Mouse (Mus musculus): ENCODE data around the gene Olfr544.
"Not testable (repeated sequence)": the region's sequence is repeated elsewhere in the genome, so short reads cannot be mapped to it uniquely, and the experiment has no call there.

Olfr544 gene

DNA sequence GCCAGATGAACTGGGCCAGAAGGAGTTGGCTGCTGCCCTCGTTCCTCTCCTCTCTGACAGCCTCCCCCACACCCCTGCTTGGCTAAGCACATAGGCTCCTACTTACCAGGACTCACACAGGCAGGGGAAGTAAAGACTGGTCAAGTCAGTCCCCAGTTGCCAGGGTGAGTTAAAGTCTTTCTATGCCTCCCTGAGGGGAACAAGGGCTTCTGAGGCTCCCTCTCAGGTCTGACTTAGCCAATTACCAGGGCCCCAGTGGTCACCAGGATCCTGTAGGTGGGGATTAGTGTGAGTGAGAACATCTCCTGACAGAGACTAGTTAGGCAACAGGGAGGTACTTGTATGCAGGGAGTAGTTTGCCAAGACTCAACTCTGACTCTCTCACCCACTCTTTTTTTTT lies at the start of gene Olfr544:
TSS of gene Olfr544 (minus strand) at position 153 of the 400 bp plus-strand sequence.
- no peak for DNase-seq

DNA sequence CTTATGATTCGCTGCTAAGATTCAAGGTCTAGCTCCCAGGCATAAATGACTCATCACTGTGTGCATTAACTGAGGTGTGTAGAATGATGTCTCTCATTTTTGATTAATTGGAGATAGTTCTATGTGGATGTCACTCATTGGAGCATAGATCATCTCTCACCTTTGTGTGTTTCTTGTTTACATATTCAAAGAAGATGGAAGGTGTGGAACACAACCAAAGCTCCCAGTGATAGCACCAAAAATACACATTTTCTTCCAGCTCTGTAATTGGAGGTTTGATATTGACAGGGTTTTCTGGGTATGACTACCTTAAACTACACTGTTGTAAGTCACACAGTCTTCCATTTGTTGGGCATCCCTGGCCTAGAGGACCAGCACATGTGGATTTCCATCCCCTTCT lies 46.3 kb upstream of the Olfr544 start, which contains the start of gene Olfr547:
TSS of gene Olfr547 (plus strand) at position 301 of the 400 bp plus-strand sequence.
- no peak for DNase-seq

DNA sequence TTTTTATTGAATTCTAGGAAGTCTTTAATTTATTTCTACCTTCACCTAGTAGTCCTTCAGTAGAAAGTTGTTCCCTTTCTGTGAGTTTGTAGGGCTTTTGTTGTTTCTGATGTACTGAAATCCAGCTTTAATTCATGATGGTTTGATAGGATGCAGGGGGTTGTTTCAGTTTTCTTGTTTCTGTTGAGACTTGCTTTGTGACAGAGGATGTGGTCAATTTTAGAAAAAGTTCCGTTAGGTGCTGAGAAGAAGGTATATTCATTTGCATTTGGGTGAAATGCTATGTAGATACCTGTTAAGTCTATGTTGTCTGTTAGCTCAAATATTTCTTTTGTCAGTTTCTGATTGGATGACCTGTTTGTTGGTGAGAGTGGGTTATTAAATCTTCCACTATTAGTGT lies 40.9 kb upstream of the Olfr544 start:
- no peak for DNase-seq

DNA sequence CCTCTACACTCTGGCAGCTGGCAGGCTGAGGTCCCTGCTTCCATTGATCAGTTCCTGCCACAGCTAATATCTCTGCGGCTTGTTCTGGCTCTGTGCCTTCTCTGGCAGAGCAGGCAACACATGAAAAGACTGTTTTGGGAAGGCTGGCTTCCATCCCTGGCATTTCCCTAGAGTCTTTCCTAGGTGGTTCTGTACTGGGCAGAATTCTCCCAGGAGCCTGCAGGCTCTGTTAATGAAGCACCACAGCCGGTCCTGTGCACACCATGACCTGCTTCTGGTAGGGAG lies 28.9 kb upstream of the Olfr544 start:
- no peak for DNase-seq

DNA sequence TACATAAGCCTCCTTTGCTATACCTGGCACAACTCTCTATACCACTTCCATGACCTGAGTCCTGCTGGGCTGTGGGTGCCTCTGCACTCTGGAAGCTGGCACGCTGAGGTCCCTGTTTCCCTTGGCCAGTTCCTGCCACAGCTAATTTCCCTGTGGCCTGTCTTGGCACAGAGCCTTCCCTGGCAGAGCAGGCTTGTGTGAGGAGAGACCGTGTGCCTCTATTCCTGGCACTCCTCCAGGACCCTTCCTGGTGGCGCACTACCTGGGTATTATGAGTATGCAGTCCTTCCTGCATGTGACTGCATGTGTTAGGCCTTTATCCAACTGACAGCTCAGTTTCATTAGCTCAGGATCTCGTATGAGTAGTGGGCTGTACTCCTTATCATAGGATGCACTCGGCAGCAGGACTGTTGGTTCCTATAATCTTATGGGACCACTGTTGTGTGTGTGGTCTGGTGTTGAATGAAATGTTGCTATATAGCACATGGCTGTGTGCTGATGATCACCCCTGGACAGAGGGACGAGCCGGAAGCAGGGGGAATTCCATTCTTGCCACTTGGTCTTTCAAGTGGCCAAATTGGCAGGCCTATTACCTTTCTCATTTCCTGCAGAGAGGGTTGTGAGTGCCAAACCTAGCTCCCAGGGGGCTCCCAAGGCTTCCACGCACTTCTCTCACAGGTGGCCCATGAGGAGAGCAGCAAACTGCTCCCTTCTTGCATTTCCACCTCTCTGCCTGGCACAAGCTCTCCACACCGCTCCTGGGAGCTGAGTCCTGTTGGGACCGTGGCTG lies 28.3 kb upstream of the Olfr544 start:
- peak; percentile 41 for DNase-seq

DNA sequence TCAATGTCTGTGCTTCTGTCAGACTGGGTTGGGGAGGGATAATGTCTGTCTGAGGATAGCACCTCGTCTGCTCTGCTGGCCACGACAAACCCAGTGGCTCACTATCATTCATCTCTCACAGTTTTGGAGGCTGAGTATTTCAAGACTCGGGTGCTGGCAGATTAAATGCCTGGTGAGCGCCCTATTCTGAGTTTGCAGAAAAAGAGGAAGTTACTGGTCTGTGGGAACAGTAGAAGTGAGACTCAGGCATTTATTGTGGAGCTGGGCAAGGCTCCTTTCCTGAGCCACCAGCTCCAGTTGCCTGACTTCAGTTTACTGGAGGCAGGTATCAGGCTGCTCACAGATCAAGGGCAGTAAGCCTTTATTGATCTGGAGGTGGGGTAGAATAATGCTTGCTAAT lies 26.0 kb upstream of the Olfr544 start:
- no peak for DNase-seq

DNA sequence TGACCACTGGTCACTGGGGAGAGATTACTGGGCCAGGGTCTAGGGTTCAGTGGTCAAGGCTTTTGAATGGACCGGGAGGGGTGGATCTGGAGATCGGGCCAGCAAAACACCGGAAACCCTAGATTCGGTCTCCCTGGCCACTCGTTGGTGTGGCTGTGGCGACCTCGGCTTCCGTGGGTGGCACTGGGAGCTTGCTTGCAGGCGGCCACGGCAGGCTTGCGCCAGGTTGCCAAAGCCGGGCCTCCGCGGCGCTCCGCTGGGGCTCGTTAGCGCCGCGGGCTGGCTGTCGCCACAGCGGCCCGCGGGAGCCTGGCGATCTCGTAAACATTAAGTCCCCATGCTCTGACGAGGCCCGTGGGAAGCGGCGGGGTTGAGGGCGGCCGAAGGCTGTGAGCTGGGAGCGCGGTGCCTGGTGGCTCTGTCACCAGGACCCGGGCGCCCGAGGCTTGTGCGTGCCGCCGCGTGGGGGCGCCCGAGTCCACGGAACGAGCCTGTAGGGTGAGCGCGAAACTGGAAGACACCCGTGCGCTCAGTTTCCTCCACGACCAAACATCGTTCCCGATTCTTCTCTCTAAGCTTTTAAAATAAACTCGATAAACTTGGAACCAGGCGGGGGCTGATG lies 24.8 kb upstream of the Olfr544 start:
- peak; percentile 75 for DNase-seq

DNA sequence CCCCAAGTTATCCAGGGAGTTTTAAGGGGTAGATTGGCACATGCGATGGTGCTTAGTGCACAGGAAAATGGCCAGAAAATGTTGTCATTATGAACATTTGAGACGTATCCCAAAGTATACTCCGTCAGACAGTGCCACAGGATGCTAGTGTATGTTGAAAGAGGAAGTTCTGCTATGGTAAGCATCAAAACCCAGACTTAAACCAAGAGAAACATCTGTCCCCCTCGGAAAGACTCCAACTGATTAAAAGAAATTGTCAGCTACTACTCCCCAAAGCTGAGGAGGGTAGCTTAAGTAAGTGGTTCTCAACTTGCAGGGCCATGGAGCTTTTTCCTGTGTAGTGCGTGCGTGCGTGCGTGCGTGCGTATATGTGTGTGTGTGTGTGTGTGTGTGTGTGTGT lies 23.8 kb upstream of the Olfr544 start:
- no peak for DNase-seq

DNA sequence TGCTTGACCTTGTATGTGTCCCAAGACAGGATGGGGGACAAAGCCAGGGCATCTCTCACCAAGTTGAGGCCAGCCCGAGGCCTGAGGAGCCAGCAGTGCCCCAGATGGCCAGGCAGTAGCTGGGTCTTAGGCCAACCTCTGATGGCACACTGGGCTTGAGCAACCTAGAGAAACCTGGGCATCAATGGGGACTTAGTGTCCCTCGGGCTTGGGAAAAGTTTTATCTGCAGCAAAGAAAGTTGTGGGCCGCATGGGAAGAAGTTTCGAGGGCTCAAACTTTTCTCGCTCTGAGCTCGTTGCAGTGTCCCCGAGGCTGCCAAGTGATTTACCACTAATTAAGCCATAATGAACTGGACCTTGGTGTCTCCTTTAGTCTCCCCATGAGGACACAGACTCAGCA lies 21.6 kb upstream of the Olfr544 start:
- no peak for DNase-seq

DNA sequence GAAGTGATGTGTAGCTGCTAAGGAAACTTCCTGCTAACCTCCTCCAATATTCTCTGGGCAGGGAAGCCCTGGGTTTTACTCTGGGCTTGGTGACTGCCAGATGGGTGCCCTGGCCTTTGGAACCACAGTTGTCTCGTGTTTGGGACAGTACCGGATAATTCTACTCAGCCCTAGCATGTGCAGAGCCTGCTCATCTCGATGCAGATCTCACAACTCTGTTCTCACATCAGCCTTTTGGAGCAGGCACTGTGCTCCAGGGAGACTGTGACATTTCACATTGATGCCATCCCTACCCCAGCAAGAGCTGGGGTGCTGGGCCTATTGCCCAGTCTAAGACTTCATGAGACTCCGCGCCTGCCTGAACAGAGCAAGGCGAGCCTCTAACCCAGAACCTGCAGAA lies 20.6 kb upstream of the Olfr544 start:
- DNase-seq: no peak

DNA sequence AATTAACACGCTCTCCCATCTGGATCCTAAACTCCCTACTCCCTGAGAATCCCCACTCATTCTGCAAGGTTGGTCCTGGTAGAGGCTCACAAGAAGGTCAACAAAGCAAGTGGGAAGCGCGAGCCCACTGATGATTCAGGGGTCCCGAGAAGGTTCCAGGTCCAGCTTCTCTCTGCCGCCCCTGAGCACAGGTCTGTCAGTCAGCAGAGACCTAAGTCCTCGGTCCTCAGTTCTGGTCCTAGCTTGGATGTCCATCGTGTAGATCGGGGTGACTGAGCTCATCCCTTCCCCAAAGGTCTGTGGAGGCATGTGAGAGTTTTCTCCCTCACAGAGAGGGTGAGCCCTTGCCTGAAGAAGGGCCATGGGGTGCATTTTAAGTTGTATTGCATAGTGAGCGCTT lies 20.0 kb upstream of the Olfr544 start:
- no peak for DNase-seq

DNA sequence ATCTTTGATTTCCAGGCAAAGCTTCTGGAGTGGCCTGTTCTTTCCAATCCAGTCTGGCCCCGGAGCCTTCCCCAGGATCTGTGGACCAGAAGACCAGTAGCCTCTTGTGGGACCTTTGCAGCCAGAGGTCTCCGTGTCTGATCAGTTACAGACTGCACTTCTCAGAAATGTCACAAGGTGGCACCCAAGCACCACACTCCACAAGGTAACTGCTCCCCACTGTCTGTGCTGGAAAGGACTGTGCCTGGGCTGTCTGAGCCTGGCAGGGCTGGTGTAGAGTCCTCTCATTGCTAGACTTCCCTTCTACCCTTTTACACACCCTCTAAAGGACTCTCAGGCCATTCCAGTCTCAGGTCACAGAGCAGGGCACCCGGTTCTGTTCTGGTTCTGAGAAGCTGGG lies 18.7 kb upstream of the Olfr544 start:
- peak; percentile 58 for DNase-seq

DNA sequence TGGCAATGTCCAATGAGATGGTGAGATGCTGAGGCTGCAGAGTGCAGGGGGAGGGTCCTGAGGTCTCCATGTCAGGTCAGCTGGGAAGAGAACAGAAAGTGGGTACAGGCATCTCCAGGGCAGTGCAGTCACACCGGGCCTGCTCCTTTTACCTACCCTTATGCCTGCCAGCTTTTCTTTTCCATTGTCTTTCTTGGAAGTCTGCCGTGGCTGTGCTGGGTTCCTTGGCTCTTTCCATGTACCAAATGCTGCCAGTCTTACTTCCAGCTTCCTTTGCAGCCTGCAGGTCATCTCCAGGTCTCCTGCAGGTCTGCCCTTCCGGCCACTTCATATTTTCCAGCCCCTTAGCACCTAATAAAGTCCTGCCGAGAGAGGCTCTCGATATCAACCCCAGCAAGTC lies 13.9 kb upstream of the Olfr544 start:
- peak; percentile 57 for DNase-seq

DNA sequence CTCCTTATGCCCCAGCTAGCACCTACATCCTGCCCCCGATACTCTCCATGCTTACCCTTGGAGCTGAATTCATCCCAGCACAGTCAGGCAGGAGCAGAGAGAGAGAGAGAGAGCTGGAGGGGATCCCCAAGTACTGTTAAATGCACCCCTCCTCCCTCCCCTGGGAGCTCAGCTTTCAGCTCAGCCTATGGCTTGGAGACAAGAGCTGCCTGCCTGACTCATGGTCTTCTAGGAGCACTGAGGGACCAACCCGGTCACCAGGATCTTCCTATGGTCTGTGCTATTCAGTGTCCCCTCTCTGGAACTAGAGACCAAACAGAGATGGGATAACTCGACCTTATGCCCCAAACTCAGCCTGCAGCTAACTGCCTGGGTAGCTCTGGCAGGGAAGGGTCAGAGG lies 11.4 kb upstream of the Olfr544 start, which contains the start of gene Olfr545:
TSS of gene Olfr545 (minus strand) at position 101 of the 400 bp plus-strand sequence.
- DNase-seq: no peak

DNA sequence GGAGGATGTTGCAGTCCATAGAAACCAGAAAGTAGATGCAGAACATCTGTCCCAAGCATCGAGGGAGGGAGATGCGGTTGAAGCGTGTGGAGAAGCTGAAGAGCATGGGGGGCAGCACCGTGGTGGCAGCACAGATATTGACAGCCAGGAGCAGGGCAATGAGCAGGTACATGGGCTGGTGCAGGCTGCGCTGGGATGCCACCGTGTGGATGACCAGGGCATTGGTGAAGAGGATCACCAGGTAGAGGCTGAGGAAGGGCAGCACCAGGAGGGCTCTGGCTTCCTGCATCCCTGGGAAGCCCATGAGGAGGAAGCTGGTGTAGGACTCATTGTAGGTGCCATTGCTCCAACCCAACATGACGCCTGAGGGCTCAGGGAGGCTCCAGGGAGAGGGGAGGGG lies 6.3 kb upstream of the Olfr544 start:
- DNase-seq: not testable (repeated sequence)

DNA sequence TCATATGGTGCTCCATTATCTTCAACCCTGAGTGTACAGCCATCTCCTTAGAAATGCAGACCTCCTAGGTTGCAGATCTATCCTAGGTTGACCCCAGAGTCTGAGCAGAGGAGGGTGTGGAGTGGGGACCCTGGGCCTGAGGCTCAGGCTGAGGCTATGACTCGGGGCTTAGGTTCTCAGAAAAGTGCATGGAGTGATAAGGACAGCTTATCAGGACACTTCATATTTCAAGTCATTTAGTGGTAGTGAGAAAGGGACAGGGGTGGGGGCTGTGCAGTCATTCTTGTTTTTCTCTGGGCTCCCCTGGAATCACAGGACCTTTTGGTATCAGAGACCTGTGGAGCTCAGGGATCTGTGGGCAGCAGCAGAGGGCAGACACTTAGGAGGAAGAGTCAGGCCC lies 2.0 kb downstream of the Olfr544 start:
- no peak for DNase-seq

DNA sequence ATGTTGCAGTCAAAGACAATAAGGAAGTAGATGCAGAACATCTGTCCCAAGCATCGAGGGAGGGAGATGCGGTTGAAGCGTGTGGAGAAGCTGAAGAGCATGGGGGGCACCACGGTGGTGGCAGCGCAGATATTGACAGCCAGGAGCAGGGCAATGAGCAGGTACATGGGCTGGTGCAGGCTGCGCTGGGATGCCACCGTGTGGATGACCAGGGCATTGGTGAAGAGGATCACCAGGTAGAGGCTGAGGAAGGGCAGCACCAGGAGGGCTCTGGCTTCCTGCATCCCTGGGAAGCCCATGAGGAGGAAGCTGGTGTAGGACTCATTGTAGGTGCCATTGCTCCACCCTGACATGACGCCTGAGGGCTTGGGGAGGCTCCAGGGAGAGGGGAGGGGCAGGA lies 3.3 kb downstream of the Olfr544 start:
- not testable (repeated sequence) for DNase-seq

DNA sequence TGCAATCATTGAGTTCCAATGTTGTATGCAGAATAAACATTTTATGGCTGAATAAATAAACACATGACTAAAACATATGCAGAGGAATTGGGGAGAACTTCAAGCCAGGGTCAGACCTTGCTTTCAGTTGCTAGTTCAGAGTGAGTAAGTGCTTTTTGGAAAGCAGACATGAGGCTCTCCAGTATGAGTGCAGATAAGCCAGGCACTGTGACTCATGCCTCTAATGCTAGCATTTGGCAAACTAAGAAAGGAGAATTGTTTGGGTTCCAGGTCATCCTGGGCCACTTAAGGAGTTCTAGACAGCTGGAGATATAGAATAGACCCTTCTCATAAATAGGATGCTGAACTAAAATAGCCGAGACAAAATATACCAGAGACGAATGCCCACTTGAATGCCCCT lies 4.4 kb downstream of the Olfr544 start:
- no peak for DNase-seq

DNA sequence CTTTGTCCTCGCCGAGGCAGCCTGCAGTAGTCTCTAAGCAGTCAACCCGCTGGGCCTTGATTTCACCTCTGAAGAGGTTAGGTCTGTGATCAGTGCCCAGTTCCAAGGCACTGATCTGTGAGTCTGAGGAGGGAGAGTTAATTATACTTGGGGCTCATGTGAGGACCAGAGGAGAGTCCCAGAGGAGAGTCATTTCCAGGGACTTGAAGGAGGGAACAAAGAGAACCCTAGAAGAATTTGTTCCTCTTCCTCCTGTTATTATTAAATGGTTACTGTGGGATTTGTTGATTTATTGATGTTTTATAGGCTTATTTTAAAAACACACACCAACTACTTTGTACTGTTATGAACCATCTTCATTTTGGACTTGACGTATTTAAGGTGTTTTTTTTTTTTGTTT lies 6.5 kb downstream of the Olfr544 start, which contains the start of gene Olfr543:
TSS of gene Olfr543 (minus strand) at position 101 of the 400 bp plus-strand sequence.
- DNase-seq: no peak

DNA sequence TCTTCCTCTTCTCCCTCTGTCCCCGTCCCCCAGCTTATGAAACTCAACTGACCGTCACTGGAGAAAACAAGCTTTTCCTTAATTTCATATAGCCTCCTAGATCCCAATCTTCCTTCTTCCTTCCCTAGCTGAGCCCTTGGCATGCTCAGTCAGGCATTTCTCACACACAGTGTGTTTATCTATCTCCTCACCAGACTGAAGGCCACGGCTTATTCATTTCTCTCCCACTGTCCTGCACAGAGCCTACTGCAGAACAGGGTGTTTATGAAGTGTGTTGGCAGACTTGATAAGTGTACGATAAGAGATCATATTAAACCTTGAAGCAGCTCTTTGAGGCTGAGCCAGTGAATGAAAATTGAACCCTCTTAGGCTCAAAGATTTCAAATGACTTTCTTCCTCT lies 7.3 kb downstream of the Olfr544 start:
- DNase-seq: no peak

DNA sequence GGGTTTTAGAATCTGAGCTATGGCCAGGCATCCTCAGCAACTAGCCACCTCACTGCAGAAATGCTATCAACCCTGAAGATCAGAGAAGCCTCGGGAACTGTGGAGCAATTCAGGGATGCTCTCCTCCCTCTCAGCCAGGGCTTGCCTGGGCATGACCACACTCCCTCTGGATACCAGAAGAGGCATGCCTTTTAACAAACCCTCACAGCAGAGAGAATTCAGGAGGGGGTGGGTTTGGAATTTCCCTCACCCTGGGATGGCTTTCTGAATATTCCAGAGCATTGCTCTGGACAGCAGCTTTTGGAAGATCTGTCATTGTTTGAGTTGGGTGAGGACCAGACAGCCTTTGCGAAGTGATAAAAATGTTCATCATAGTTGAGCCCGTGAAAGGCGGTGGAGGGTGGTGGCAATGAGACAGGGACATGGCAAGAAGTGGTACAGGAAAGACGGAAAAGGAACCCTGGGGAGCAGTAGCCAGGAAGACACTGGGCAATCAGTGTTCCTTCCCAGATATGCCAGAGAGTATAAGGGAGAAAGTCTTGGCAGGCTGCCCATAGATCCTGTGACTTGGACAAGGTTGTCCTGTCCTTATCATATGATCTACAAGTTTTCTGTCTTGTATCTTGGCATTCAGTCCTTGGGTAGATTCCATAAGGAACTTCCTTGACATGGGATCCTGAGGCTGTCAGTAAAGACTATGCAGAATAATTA lies 8.6 kb downstream of the Olfr544 start:
- DNase-seq: no peak

DNA sequence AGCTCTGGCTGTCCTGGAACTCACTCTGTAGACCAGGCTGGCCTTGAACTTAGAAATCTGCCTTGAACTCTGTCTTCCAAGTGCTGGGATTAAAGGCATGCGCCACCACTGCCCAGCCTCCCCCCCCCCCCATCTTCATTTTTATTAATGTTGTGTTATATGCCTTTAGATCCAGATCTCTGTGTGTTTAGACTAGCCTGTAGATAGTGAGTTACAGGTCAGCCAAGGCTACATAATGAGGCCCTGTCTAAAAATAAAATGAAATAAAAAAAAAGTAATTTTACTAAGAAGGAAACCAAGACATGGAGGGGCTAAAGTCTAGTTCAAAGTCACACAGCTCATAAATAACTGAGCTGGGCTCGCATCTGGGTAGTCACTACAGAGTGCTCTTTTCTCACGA lies 9.2 kb downstream of the Olfr544 start:
- no peak for DNase-seq

DNA sequence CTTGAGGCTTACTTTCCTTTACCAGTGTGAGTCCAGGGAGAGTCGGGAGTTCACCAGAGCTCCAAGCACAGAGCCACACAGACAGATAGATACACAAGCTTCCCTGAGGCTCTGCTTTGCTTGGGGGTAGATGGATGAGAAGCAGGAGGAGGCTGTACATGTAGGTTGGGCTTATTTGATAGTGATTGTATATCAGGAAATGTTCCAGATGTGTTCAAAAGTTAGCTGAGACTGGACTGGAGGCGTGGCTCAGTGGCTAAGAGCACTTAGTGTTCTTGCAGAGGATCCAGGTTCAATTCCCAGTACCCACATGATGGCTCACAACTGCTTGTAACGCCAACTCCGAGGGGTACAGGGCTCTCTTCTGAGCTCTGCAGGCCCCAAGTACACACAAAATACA lies 9.7 kb downstream of the Olfr544 start:
- no peak for DNase-seq

DNA sequence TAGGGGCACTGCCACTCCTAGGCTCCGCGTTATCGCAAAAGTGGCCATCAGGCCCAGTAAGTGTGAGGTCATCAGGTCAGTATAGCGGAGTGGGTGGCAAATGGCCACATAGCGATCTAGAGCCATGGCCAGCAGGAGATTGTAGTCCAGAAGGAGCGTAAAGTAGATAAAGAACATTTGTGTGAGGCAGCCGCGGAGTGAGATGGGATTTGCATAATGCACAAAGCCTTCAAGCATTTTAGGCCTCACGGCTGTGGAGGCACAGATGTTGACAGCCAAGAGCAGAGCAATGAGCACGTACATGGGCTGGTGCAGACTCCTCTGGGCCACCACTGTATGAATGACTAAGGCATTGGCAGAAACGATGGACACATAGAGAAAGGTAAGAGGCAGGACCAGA lies 10.7 kb downstream of the Olfr544 start:
- DNase-seq: no peak
